Mouse (Mus musculus): ENCODE results near the gene Wiz. TPM values are rescaled to one million over a fixed set of nuclear protein-coding genes. Genes with fewer than 3 reads are reported as not detected.

The Wiz gene
- 22.3 and 25.6 TPM in 2 replicates for polyA plus RNA-seq (2016; fragmentation: Nextera tagmentation; extraction: Ambion mirVana)

- under 1% methylated on average over 39 of the region's 44 CpGs for WGBS
- Histone ChIP-seq H3K9me3 (replicated peaks) (no peaks in the 10 kb centered on the region), H3K4me1 (peaks cover 31% of the 10 kb centered on the region), H3K4me3 (peak within 1 kb of the TSS; percentile 94), H3K27me3 (ENCODE audit: low read depth, poor library complexity, severe bottlenecking) (peaks cover 57% of the 10 kb centered on the region), H3K36me3 (peaks cover 11% of the 10 kb centered on the region), H3K27ac (replicated peaks) (peak within 1 kb of the TSS; percentile 95)
- DNase-seq (ENCODE audit: low spot score), result peak; percentile 93
Observed at GRCm38 (mm10) chr17:32389101-32389659, at the start of gene Wiz. Wiz (minus strand) TSS chr17:32389439.

- Histone ChIP-seq H3K27ac (replicated peaks) (no peak overlapping the region), H3K36me3 (no peaks in the 10 kb centered on the region), H3K9me3 (replicated peaks) (no peaks in the 10 kb centered on the region), H3K27me3 (ENCODE audit: low read depth, poor library complexity, severe bottlenecking) (no peaks in the 10 kb centered on the region), H3K4me1 (no peaks in the 10 kb centered on the region), H3K4me3 (no peak overlapping the region)
- DNase-seq (ENCODE audit: low spot score), result no peak
- 92% methylated on average over 4 of the region's 4 CpGs for WGBS
Observed at GRCm38 (mm10) chr17:32437106-32437505, 47.9 kb upstream of the Wiz start.

- H3K27ac ChIP-seq (replicated peaks), result no peak overlapping the region
- no peaks in the 10 kb centered on the region for H3K27me3 ChIP-seq (ENCODE audit: low read depth, poor library complexity, severe bottlenecking)
- no peak for DNase-seq (ENCODE audit: low spot score)
- no peak overlapping the region for H3K4me3 ChIP-seq
- H3K9me3 ChIP-seq (replicated peaks), result no peaks in the 10 kb centered on the region
- WGBS, result 75% methylated on average over 5 of the region's 5 CpGs
- H3K4me1 ChIP-seq, result no peaks in the 10 kb centered on the region
- H3K36me3 ChIP-seq, result no peaks in the 10 kb centered on the region
Observed at GRCm38 (mm10) chr17:32435151-32435550, 45.9 kb upstream of the Wiz start.

GRCm38 (mm10) chr17:32434324-32434723, 45.1 kb upstream of the Wiz start:
- 83% methylated on average over 4 of the region's 4 CpGs for WGBS
- H3K4me1 ChIP-seq, result no peaks in the 10 kb centered on the region
- no peaks in the 10 kb centered on the region for H3K9me3 ChIP-seq (replicated peaks)

GRCm38 (mm10) chr17:32431972-32432371, 42.7 kb upstream of the Wiz start:
- no peak overlapping the region for H3K4me3 ChIP-seq
- no peaks in the 10 kb centered on the region for H3K27me3 ChIP-seq (ENCODE audit: low read depth, poor library complexity, severe bottlenecking)
- H3K4me1 ChIP-seq, result no peaks in the 10 kb centered on the region
- H3K36me3 ChIP-seq, result no peaks in the 10 kb centered on the region
- no peaks in the 10 kb centered on the region for H3K9me3 ChIP-seq (replicated peaks)
- DNase-seq (ENCODE audit: low spot score), result no peak
- H3K27ac ChIP-seq (replicated peaks), result no peak overlapping the region
- 51% methylated on average over 3 of the region's 3 CpGs for WGBS

More at GRCm38 (mm10) chr17:32434324-32434723, 45.1 kb upstream of the Wiz start:
- no peaks in the 10 kb centered on the region for H3K36me3 ChIP-seq
- H3K27me3 ChIP-seq (ENCODE audit: low read depth, poor library complexity, severe bottlenecking), result no peaks in the 10 kb centered on the region
- H3K27ac ChIP-seq (replicated peaks), result no peak overlapping the region
- DNase-seq (ENCODE audit: low spot score), result no peak
- H3K4me3 ChIP-seq, result no peak overlapping the region

GRCm38 (mm10) chr17:32426610-32427009, 37.4 kb upstream of the Wiz start:
- no peaks in the 10 kb centered on the region for H3K4me1 ChIP-seq
- H3K36me3 ChIP-seq, result no peaks in the 10 kb centered on the region
- H3K9me3 ChIP-seq (replicated peaks), result no peaks in the 10 kb centered on the region

GRCm38 (mm10) chr17:32424034-32424433, 34.8 kb upstream of the Wiz start, which contains the start of gene Pglyrp2:
Pglyrp2 (minus strand) TSS chr17:32424167.
- no peaks in the 10 kb centered on the region for H3K27me3 ChIP-seq (ENCODE audit: low read depth, poor library complexity, severe bottlenecking)
- no peak within 1 kb of the TSS for H3K27ac ChIP-seq (replicated peaks)
- DNase-seq (ENCODE audit: low spot score), result no peak
- no peaks in the 10 kb centered on the region for H3K36me3 ChIP-seq
- no peaks in the 10 kb centered on the region for H3K9me3 ChIP-seq (replicated peaks)
- no peak within 1 kb of the TSS for H3K4me3 ChIP-seq
- H3K4me1 ChIP-seq, result no peaks in the 10 kb centered on the region
- WGBS, result 90% methylated on average over 2 of the region's 2 CpGs

More at GRCm38 (mm10) chr17:32426610-32427009, 37.4 kb upstream of the Wiz start:
- H3K27me3 ChIP-seq (ENCODE audit: low read depth, poor library complexity, severe bottlenecking), result no peaks in the 10 kb centered on the region
- H3K27ac ChIP-seq (replicated peaks), result no peak overlapping the region
- no peak for DNase-seq (ENCODE audit: low spot score)
- no peak overlapping the region for H3K4me3 ChIP-seq

GRCm38 (mm10) chr17:32420781-32421180, 31.5 kb upstream of the Wiz start:
- Histone ChIP-seq H3K27me3 (ENCODE audit: low read depth, poor library complexity, severe bottlenecking) (peaks cover 16% of the 10 kb centered on the region), H3K4me1 (no peaks in the 10 kb centered on the region), H3K4me3 (no peak overlapping the region), H3K36me3 (no peaks in the 10 kb centered on the region), H3K27ac (replicated peaks) (no peak overlapping the region), H3K9me3 (replicated peaks) (no peaks in the 10 kb centered on the region)
- WGBS, result 87% methylated on average over 8 of the region's 8 CpGs
- no peak for DNase-seq (ENCODE audit: low spot score)

GRCm38 (mm10) chr17:32419989-32420388, 30.8 kb upstream of the Wiz start:
- DNase-seq (ENCODE audit: low spot score), result no peak
- no peaks in the 10 kb centered on the region for H3K9me3 ChIP-seq (replicated peaks)
- H3K36me3 ChIP-seq, result no peaks in the 10 kb centered on the region
- H3K27me3 ChIP-seq (ENCODE audit: low read depth, poor library complexity, severe bottlenecking), result peaks cover 24% of the 10 kb centered on the region
- H3K4me1 ChIP-seq, result no peaks in the 10 kb centered on the region
- 82% methylated on average over 2 of the region's 2 CpGs for WGBS
- no peak overlapping the region for H3K27ac ChIP-seq (replicated peaks)
- no peak overlapping the region for H3K4me3 ChIP-seq

- 94% methylated on average over 14 of the region's 14 CpGs for WGBS
- Histone ChIP-seq H3K27me3 (ENCODE audit: low read depth, poor library complexity, severe bottlenecking) (peaks cover 27% of the 10 kb centered on the region), H3K4me3 (no peak overlapping the region), H3K4me1 (no peaks in the 10 kb centered on the region), H3K36me3 (no peaks in the 10 kb centered on the region), H3K27ac (replicated peaks) (no peak overlapping the region), H3K9me3 (replicated peaks) (no peaks in the 10 kb centered on the region)
- no peak for DNase-seq (ENCODE audit: low spot score)
Observed at GRCm38 (mm10) chr17:32416771-32417170, 27.5 kb upstream of the Wiz start.

- 43% methylated on average over 24 of the region's 24 CpGs for WGBS
- no peak for DNase-seq (ENCODE audit: low spot score)
- H3K27ac ChIP-seq (replicated peaks), result no peak overlapping the region
- H3K9me3 ChIP-seq (replicated peaks), result no peaks in the 10 kb centered on the region
- no peaks in the 10 kb centered on the region for H3K4me1 ChIP-seq
- no peaks in the 10 kb centered on the region for H3K36me3 ChIP-seq
- H3K4me3 ChIP-seq, result no peak overlapping the region
- peaks cover 27% of the 10 kb centered on the region for H3K27me3 ChIP-seq (ENCODE audit: low read depth, poor library complexity, severe bottlenecking)
Observed at GRCm38 (mm10) chr17:32415417-32416020, 26.3 kb upstream of the Wiz start.

GRCm38 (mm10) chr17:32411898-32412297, 22.7 kb upstream of the Wiz start:
- Histone ChIP-seq H3K36me3 (no peaks in the 10 kb centered on the region), H3K9me3 (replicated peaks) (no peaks in the 10 kb centered on the region), H3K27ac (replicated peaks) (no peak overlapping the region), H3K4me3 (no peak overlapping the region), H3K27me3 (ENCODE audit: low read depth, poor library complexity, severe bottlenecking) (peaks cover 22% of the 10 kb centered on the region), H3K4me1 (no peaks in the 10 kb centered on the region)
- DNase-seq (ENCODE audit: low spot score), result no peak
- WGBS, result 90% methylated on average over 6 of the region's 6 CpGs

GRCm38 (mm10) chr17:32403417-32403816, 14.2 kb upstream of the Wiz start, which contains the start of gene Rasal3:
Rasal3 (minus strand) TSS chr17:32403583.
- Histone ChIP-seq H3K27me3 (ENCODE audit: low read depth, poor library complexity, severe bottlenecking) (peaks cover 14% of the 10 kb centered on the region), H3K9me3 (replicated peaks) (no peaks in the 10 kb centered on the region), H3K36me3 (no peaks in the 10 kb centered on the region), H3K27ac (replicated peaks) (no peak within 1 kb of the TSS), H3K4me1 (no peaks in the 10 kb centered on the region), H3K4me3 (no peak within 1 kb of the TSS)
- WGBS, result 84% methylated on average over 8 of the region's 8 CpGs
- no peak for DNase-seq (ENCODE audit: low spot score)

Measured in midbrain, embryonic 10.5 days (tissue).